Comparison of ENCODE assay signal across 12 mouse cellular contexts in the genomic region with DNA sequence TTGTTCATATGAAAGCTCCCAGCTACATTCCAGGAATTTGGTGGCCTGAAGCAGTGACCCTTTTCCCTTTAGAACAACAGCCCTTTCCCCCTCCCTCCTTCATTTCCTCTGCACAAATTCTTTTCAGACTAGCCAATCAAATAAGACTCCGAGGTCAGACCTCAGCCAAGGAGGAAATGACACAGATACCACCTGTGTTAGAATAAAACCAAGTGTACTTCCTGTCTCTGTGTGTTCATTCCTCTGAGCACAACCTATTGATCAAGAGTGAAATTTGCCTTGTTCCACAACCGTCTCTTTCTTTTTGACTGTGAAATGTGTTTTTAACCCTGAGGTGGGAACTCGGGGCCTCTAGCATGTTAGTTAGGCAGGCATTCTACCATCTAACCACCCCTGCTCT.
A peak's percentile ranks its signal among the peaks of the same experiment; 100 is the strongest.
DNase-seq lines count a peak whose midpoint lies in the region; ATAC-seq and TF ChIP-seq lines count a peak whose summit lies in the region.
"Had no signal": no experiment of that assay in that cellular context is flagged by ENCODE, and none has a peak within 500 bp of the region (broad histone marks: within the 10 kb centered on the region; RNA-seq: fewer than 3 reads in every experiment).

No protein-coding gene starts in this region.

- no peak for TF ChIP-seq POLR2A in small intestine, adult 2 months (IDR thresholded peaks at IDR 0.05; ENCODE audit: low read depth, low read length)

- peak; percentile 44 for DNase-seq in heart, adult 8-10 months (ENCODE audit: low spot score)
- DNase-seq in heart, embryonic 10.5 days (ENCODE audit: low spot score): no peak
- DNase-seq in spleen, postnatal 36 days (ENCODE audit: low spot score in 2 of 2): peak; percentile 52 to 59
- DNase-seq in spleen, postnatal 14 days (ENCODE audit: low spot score in 2 of 2): no peak
- no peak for DNase-seq in left cerebral cortex, adult 9 months (ENCODE audit: low spot score in 2 of 2)
- DNase-seq: adrenal gland, postnatal 10 days; cerebellum, adult 2 months had no signal

- no peaks in the 10 kb centered on the region for H3K36me3 ChIP-seq in heart, embryonic 10.5 days
- no peaks in the 10 kb centered on the region for H3K36me3 ChIP-seq in heart, embryonic 13.5 days
- H3K36me3 ChIP-seq in small intestine, adult 2 months (ENCODE audit: control insufficient read depth, insufficient read depth, low read length): no peaks in the 10 kb centered on the region
- no peaks in the 10 kb centered on the region for H3K36me3 ChIP-seq in intestine, embryonic 15.5 days
- H3K36me3 ChIP-seq: limb, embryonic 15.5 days had no signal

- no peaks in the 10 kb centered on the region for H3K9me3 ChIP-seq in heart, embryonic 10.5 days
- no peaks in the 10 kb centered on the region for H3K9me3 ChIP-seq in heart, embryonic 13.5 days
- H3K9me3 ChIP-seq in intestine, embryonic 15.5 days: no peaks in the 10 kb centered on the region
- H3K9me3 ChIP-seq: limb, embryonic 15.5 days had no signal

- H3K4me2 ChIP-seq in heart, embryonic 13.5 days: no peak overlapping the region
- no peak overlapping the region for H3K4me2 ChIP-seq in intestine, embryonic 15.5 days (replicated peaks)
- H3K4me2 ChIP-seq: limb, embryonic 15.5 days had no signal

- WGBS in heart, embryonic 10.5 days: 62% methylated on average over 3 of the region's 3 CpGs
- 47% methylated on average over 3 of the region's 3 CpGs for WGBS in heart, embryonic 13.5 days
- WGBS in small intestine, adult 2 months: 65% methylated on average over 3 of the region's 3 CpGs
- 61% methylated on average over 3 of the region's 3 CpGs for WGBS in intestine, embryonic 15.5 days

- H3K4me1 ChIP-seq in heart, embryonic 10.5 days: no peaks in the 10 kb centered on the region
- H3K4me1 ChIP-seq in heart, embryonic 13.5 days: peaks cover 10% of the 10 kb centered on the region
- peaks cover 10% of the 10 kb centered on the region; the same call in 1 of the 2 replicates for H3K4me1 ChIP-seq in small intestine, adult 2 months (ENCODE audit: control insufficient read depth, insufficient read depth, insufficient read length, low read length)
- H3K4me1 ChIP-seq in intestine, embryonic 15.5 days (replicated peaks): no peaks in the 10 kb centered on the region
- H3K4me1 ChIP-seq: limb, embryonic 15.5 days had no signal

- no peak overlapping the region for H3K9ac ChIP-seq in heart, embryonic 13.5 days
- no peak overlapping the region for H3K9ac ChIP-seq in intestine, embryonic 15.5 days
- H3K9ac ChIP-seq: limb, embryonic 15.5 days had no signal

- H3K27me3 ChIP-seq in heart, embryonic 10.5 days (ENCODE audit: insufficient read depth, poor library complexity, severe bottlenecking): no peaks in the 10 kb centered on the region
- H3K27me3 ChIP-seq in heart, embryonic 13.5 days (replicated peaks): no peaks in the 10 kb centered on the region
- H3K27me3 ChIP-seq in small intestine, adult 2 months (ENCODE audit: control insufficient read depth, insufficient read depth, low read length): no peaks in the 10 kb centered on the region
- no peaks in the 10 kb centered on the region for H3K27me3 ChIP-seq in intestine, embryonic 15.5 days (replicated peaks)

- H3K4me3 ChIP-seq in heart, embryonic 10.5 days: no peak overlapping the region
- no peak overlapping the region for H3K4me3 ChIP-seq in heart, embryonic 13.5 days
- H3K4me3 ChIP-seq in small intestine, adult 2 months (ENCODE audit: low read depth, low read length): no peak overlapping the region
- H3K4me3 ChIP-seq in intestine, embryonic 15.5 days (replicated peaks): no peak overlapping the region
- H3K4me3 ChIP-seq: limb, embryonic 15.5 days had no signal

- no peak for TF ChIP-seq CTCF in small intestine, adult 2 months (IDR thresholded peaks at IDR 0.05; ENCODE audit: extremely low read depth, insufficient read length, insufficient replicate concordance, low read depth, low read length)

- no peak overlapping the region; the same call in 1 of the 2 replicates for H3K27ac ChIP-seq in heart, embryonic 10.5 days
- peak overlapping the region; percentile 39; the same call in 1 of the 2 replicates for H3K27ac ChIP-seq in heart, embryonic 13.5 days (replicated peaks)
- peak overlapping the region; percentile 59; the same call in 1 of the 2 replicates for H3K27ac ChIP-seq in small intestine, adult 2 months (ENCODE audit: insufficient read depth, low read depth, low read length)
- no peak overlapping the region for H3K27ac ChIP-seq in intestine, embryonic 15.5 days
- H3K27ac ChIP-seq: limb, embryonic 15.5 days; stomach, postnatal 0 days had no signal

- no peak for ATAC-seq in heart, embryonic 13.5 days (ENCODE audit: extremely low read depth, insufficient number of reproducible peaks, low FRiP score, low TSS enrichment)
- ATAC-seq in intestine, embryonic 15.5 days: no peak

Comparison
In these comparisons a context has a peak if more than half of its experiments do, and no peak if none do; other contexts are left out.
1. DNase-seq: peak in heart, adult 8-10 months (single experiment) and spleen, postnatal 36 days (2 of 2); none in heart, embryonic 10.5 days (single experiment), spleen, postnatal 14 days (0 of 2) and left cerebral cortex, adult 9 months (0 of 2).
2. H3K27ac ChIP-seq: peak in heart, embryonic 13.5 days (single experiment) and small intestine, adult 2 months (single experiment); none in heart, embryonic 10.5 days (single experiment) and intestine, embryonic 15.5 days (single experiment).